Mouse (Mus musculus): Measurements from ENCODE around the gene Rnd1.

Gene Rnd1

DNA sequence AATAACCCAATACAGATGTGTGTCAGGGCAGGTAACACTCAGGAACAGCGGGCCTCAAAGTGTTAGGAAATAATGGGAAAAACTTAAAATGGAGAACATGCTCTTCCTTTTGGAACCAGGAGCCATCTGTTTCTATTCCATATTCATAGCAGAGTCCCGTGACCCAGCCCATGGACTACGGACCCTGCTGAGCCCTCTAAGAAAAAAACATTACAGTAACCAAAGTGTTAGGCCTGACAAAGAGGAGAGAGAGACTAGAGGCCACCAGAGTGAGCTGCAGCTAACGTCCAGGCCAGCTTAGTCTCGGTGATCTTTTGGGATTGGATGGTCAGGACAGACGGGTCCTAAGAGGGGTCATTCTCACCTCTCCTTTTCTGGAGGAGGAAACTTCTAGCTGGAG is 62.3 kb downstream of the Rnd1 start:
- DNase-seq (ENCODE audit: extremely low spot score, low spot score), result no peak

DNA sequence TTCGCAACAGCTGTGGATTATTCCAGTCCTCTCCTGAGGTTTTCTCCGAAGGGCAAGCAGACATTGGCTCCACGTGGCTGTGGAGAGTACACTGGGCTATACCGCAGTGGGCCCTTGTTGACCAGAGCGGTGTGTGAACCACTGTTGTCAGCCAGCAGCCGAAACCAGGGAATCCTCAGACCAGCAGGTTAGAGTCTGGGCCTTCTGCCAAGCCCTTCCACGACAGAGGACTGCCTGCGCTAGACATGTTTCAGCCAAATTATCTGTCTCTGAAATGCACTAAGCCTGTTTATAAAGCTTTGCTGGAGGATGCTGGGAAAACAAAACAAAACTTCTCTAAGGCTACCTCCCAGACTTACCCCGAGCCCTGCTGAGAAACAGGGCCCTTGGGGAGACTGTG is 62.7 kb downstream of the Rnd1 start:
- no peak for DNase-seq (ENCODE audit: extremely low spot score, low spot score)
